Mouse (Mus musculus) CH12.LX (cell line): Measurements from ENCODE around the gene Fosb.

ENCODE experiments used
- CTCF ChIP-seq, 2 experiments: IDR thresholded peaks in 1 of 2; conservative IDR thresholded peaks in 1 of 2; 2 replicates each; pipeline ENCODE4 v1.5.1; 2011 to 2012; ENCODE audit warnings: low read depth in 2 of 2, low read length in 2 of 2, improper control_type of control experiment in 1 of 2, inconsistent platforms in 1 of 2, mild to moderate bottlenecking in 1 of 2, moderate library complexity in 1 of 2
- EP300 ChIP-seq: IDR thresholded peaks from 2 replicates; pipeline ENCODE4 v1.6.1; 2011; ENCODE audit warnings: low read length, improper control_type of control experiment

DNA sequence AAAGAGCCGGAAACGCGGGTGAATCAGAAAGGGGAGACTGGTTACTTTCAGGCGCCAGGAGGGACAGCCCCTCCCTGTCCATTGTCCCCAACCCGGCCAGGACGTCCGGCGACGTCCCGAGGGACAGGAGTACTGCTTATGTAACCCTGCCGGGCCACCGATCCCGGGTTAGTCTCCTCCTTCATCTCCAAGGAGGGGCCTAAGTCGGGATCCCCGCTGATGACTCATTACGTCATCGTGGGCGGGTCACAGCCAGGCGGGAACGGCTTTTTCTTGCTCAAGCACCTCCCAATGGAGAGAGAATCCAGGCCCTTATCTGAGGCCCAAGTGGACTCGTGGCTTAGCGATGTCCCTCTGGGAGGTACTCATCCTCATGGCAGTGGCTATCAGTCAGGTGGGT lies 17.3 kb upstream of the Fosb start:
- TF ChIP-seq CTCF (conservative IDR thresholded peaks at IDR 0.05 in 1 of 2, IDR thresholded peaks at IDR 0.05 in 1 of 2; ENCODE audit: low read depth in 2 of 2, low read length in 2 of 2), result no peak
- TF ChIP-seq EP300, result no peak
